Mouse (Mus musculus) liver, embryonic 14.5 days (tissue): ENCODE data around the gene Mtf2.

Experiments used
- CTCF ChIP-seq: IDR thresholded peaks from 2 replicates; pipeline ENCODE4 v1.5.1; 2016; ENCODE audit warnings: antibody characterized with exemption, low read depth, control low read depth
- EP300 ChIP-seq: IDR thresholded peaks from 2 replicates; pipeline ENCODE4 v1.6.1; 2016; ENCODE audit warnings: antibody characterized with exemption, low read depth

GRCm38 (mm10) chr5:108065465-108066411 is at the start of gene Mtf2:
- peak; percentile 34; the same call in 1 of the 2 replicates for TF ChIP-seq CTCF
- TF ChIP-seq EP300 = no peak; the same call in 1 of the 2 replicates
